Mouse (Mus musculus): ENCODE measurements around the gene Sf3a3. TPM values are rescaled to one million over a fixed set of nuclear protein-coding genes. Genes with fewer than 3 reads are reported as not detected.
"Not testable (repeated sequence)": the region's sequence is repeated elsewhere in the genome, so short reads cannot be mapped to it uniquely, and the experiment has no call there.

Gene Sf3a3
- total RNA-seq, 4 experiments from 2014 or later, result 15.5 to 17.3 (median 16.5) TPM

DNA sequence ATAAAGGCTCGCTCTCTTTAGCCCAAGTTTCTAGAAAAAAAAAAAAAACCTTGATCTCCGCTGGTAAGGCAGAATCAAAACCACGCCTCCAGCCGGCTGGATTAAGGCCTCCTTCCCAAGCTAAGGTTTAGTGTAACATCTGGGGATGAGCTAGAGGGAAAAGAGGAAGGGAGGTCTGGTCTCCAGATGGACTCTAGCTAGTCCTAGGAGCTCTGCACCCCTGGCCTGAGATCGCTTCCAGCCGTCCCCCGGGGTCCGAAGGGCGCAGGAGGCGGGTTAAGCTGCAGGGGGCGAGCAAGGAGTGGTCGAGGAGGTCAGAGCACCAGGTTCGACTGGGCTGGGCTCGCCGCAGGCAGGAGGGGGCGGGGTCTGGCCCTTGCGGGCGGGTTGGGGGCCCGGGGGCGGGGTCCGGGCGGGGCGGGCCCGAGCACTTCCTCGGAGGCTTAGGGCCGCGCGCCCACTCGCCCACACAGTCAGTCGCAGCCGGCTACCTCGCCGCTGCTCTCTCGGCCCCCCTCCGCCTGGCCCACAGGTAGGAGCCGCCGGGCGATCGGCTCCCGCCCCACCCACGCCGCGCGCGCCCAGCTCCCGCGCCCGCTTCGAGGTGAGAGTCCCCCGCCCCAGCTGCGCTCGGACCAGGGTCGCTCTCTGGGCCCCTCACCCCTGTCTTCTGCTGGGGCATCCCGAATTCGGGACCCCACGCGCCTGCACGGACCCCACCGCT lies 14.2 kb upstream of the Sf3a3 start, which contains the start of gene Fhl3:
TSS of gene Fhl3 (plus strand) at position 454 of the 724 bp plus-strand sequence.
- peak; percentile 50 for DNase-seq (ENCODE audit: low spot score)

DNA sequence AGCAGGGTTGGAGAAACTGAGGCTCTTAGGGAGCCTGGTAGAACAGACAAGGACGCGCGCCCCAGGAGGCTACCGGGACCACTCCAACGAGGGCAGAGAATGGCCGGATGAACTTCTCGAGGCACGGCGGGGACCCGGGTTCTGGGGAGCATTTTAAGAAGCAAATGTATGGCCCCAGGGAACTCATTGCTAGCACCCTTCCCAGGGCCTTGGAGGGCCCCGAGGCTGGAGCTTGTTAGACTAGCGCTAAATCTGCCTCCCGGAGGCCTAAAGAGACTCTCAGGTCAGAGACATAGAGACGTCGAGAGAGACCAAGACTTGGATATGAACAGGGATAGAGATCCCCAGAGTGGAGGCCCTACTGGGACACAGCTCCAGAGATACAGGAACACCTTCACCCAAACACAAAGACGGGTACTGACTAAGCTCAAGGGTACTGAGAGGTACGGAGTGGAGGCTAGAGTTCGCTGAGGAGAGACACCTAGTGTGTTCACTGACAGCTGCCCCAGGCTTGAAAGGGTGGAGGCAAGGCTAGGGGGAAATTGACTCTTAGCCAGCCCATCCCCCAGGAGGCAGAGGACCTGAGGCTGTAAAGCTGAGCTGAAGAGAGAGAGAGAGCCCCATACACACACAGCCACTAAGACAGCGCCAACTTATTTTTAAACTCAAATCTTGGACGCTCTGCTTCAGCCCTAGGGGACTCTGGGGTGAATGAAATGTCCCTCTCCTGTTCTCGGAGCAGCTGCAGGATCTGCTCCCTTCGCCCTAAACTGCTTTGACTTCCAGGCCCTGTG lies 13.3 kb upstream of the Sf3a3 start:
- peak; percentile 51 for DNase-seq (ENCODE audit: low spot score)

DNA sequence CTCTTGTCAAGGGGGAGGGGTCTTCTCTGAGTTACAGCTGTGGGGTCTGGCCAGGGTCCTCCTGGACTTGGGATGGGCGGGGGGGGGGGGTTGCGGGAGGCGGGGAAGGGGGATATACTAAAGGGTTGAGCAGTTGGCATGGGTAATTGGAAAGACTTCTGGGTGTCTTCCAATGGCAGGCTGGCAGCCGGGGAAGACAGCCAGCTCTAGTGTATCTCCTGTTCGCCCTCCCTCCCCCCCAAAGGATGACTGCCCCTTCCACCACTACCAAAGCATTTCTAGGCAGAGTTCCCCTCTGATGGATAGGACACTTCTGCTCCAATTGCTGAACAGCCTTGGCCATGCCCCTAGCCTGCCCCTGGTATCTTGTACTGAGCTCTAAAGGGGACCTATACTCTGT lies 12.7 kb upstream of the Sf3a3 start:
- DNase-seq (ENCODE audit: low spot score), result no peak

DNA sequence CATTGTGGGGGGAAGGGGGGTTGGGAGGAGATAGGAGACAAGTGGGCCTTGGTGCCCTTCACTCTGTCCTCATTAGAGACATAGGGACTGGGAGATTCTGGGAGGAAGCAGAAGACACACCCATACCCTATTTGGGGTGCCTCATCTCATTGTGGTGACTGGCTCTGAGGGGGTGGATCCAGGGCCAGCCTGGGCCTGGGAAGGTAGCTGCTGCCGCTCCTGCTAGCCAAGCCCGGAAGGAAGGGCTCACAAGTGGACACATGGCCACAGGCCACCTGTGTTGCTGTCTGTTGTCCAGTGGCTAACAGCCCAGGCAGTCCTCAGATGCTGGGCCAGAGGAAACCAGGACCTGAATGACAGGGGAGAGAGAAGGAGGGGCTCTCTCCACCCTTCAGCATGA lies 11.2 kb upstream of the Sf3a3 start:
- peak; percentile 42 for DNase-seq (ENCODE audit: low spot score)

DNA sequence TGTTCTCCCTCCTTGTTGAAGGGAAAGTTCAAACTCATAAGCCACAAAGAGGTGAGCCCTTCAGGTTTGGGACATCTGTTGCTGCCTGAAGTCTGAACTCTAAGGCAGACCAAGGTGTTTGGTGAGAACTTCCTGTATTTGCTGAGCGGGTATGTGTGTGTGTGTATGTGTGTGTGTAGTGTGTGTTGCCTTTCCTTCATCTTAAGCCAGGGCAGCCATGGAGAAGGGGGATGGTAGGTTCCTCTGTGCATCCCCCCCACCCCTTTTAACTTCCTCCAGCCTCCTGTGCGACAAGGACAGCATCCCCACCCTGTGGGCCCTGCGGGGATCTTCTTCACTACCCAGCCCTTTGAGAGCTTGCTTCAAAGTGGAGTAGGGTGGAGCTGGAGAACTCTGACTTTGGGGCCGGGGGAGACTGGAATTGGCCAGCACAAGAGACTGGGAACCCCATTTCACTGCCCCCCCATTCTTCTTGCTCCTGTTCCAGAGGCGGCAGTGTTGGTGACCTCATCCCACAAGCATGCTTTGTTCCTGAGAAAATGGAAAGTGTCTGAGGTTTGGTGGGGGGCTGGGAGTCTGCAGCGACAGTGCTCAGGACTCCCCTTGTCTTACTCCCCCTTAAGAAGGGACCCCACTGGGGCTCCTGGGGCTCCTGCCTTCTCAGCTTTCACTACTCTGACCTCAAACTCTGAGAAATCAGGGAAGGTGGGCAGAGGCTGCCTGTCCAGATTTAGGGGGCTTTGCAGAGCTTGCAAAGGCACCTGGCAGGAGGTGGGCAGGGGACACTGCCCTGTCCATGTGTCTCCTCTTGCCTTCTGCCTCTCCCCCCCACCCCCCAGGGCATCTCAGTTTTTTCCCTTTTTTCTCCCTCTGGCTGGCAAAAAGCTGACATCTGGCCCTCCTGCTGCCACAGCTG lies 10.4 kb upstream of the Sf3a3 start:
- no peak for DNase-seq (ENCODE audit: low spot score)

DNA sequence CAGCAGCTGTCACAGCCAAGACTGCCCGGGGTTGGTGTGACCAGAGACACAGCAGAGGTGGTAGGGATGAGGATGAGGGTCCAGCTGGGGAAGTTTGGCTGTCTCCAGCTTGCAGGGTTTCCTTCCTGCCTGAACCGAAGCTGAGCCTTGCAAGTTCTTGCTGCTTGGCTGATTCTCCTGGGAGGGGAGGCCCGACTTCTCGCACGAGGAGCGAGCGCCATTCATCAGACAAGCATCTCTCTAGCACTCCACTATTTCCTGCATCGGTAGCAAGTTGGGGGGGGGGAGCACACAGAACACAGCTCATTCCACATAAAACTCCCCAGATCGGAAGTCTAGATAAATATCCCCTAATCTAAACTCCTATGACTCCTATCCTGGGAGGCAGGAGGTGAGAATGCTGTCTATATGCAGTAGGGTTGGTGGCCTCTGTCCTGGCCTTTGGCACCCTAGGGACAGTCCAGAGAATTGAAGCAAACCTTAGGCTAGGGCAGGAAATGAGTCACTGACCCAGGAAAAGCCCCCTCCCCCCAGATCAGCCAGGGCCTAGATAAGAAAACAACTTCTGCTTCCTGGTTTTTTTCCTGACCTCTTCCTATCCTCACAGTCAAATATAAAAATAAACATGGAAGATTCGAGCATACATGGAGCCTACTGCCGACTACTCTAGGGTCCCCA lies 9.6 kb upstream of the Sf3a3 start:
- DNase-seq (ENCODE audit: low spot score), result peak; percentile 59

DNA sequence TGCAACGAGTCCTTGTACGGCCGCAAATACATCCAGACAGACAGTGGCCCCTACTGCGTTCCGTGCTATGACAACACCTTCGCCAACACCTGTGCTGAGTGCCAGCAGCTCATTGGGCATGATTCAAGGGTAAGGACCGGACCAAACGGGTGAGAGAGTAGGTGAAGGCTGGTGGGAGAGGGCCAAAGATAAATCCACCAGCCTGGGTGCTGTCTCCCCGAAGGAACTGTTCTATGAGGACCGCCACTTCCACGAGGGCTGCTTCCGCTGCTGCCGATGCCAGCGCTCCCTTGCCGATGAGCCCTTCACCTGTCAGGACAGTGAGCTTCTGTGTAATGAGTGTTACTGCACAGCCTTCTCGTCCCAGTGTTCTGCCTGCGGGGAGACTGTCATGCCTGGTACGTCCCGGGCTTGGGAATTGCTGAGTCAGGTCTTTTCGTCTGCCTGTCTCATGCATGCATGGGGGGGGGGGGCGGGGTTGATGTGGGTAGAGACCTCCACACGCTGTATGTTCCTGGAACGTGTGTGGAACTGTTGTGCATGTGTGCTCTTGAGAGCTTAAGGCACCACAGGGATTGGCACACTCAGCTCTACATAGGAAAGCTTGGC lies 8.8 kb upstream of the Sf3a3 start:
- DNase-seq (ENCODE audit: low spot score), result no peak

DNA sequence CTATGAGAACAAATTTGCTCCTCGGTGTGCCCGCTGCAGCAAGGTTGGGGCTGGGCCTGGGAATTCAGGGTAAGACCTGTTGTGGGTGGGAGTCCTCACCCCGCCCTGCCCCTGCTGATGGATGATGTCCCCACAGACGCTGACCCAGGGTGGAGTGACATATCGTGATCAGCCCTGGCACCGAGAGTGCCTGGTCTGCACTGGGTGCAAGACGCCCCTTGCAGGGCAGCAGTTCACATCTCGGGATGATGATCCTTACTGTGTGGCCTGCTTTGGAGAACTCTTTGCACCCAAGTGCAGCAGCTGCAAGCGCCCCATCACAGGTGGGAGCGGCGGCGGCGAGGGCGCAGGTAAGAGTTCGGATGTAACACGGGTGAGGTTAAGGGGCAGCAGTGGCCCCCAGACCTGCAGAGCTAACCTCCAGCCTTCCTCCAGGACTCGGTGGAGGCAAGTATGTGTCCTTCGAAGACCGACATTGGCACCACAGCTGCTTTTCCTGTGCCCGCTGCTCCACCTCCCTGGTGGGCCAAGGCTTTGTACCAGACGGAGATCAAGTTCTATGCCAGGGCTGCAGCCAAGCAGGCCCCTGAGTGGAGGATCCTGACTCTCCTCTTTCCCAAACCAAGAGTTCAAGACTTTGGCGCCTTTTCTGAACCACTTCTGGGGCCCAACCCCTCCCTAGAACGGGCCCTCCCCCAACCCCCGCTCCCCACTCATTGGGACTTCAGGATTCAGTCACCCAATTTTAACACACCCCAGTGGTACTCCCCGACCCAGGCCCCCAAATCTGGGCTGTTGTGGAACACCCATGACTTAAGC lies 7.0 kb upstream of the Sf3a3 start:
- not testable (repeated sequence) for DNase-seq (ENCODE audit: low spot score)

DNA sequence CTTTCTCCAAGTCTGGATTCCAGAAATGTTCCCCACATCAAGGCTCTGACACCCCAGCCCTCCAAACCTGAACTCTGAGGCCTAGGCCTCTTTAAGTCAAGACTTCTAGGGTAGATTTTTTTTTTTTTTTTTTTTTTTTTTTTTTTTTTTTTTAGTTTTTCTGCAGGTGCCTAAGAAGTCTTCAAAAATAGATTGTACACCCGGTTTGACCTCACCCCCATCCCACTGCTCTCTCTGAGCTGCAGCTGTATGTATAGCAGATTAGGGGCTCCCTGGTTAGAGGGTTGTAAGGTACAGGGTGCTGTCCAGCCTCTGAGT lies 6.4 kb upstream of the Sf3a3 start:
- DNase-seq (ENCODE audit: low spot score), result not testable (repeated sequence)

DNA sequence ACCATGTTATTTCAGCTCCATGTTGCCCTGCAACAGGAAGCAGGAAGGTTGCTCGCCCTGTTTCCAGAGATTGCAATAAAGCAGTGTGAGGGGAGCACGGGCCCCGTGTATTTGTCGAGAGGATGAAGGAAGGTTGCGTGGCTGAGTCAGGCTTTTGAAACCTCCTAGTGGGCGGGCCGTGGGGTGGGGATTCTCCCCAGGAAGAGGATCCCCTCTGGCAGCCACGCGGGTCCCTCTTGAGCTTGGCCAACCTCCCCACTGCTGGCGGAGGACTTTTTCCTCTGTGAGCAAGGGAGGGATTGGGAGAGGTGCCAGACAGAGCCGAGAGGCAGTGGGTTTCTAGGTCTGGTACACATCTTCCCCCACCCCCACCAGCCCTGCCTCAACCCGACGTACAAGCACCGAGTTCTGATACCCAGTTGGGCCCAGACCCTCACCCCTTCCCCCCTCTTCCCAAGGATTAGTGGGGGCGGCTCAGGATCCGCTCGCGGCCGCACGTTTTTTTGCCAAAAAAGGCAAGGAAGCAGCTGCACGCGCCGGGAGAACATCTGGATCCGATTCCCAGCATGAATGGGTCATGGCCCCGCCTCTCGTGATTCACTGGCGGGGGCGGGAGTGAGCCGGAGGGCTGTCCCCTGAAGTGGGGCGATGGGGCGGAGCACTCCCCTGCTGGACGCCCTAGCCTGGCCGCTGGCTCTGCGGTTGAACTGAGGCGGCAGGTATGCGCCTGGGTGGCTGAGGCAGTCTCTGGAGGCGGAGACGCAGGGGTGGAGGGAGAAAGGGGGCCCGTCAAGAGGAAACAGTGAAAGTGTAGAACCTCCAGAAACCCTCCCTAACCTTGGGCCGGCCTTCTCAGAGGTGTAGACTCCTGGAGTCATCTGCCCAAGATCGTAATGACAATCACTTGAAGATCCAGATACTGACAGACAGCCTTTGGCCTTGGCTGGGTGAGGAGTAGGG lies 5.8 kb upstream of the Sf3a3 start:
- peak; percentile 93 for DNase-seq (ENCODE audit: low spot score)

DNA sequence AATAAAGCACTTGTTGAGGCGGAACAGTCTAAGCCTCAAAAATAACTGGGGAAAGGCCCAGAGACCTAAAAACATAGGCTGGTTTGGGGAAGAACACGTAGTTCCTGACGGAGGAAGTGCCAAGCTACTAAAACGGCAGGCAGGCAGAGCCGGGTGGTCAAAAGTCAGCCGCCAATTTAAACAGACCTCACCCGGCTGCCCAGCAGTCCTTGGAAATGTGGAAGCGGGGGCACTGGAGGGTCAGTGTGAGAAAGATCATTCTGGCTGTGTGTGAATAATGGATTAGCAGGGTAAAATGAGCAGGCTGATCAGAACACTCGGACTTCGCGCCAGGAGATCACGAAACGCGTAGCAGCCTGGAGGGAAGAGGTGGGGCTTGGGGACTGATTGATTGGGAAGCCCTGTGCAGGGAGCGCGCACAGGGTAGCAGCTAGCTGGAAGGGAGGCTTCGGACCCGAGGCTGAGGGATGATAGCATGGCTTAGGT lies 4.6 kb upstream of the Sf3a3 start:
- DNase-seq (ENCODE audit: low spot score), result peak; percentile 67

DNA sequence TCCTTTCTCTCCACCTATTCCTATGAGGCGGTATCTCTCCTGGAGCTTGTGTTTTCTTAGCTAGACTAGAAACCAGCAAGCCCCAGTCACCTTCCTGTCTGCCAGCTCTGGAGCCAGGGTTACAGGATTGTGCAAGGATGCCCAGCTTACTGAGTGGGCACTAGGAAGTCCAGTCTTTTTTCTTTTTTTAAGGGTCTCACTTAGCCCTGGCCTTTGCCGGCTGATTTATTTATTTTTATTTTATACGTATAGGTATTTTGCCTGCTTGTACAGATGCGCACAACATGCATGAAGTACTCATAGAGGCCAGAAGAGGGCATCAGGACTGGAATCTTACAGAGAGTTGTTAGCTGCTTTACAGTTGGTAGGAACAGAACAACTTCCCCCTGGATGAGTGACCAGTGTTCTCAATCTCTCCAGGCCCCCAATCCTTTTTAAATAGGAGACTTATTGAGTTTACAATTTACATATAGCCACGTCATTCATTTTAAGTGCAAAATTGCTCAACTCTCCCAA lies 3.7 kb upstream of the Sf3a3 start:
- peak; percentile 62 for DNase-seq (ENCODE audit: low spot score)

DNA sequence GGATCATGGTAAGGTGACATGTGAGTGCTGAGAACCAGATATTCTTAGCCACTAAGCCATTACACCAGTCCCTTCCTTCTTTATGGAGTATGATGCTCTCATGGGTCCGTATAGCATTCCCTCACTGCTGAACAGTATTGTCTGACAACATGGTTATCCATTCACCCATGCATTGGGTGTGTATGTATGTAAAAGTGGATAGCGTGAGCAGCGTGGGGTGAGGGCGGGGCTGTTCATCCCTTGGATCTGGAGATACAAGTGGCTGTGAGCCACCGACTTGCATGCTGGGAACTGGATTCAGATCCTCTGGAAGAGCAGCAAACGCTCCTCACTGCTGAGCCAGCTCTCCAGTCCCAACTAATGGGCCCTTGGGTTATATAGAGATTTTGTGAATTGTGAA lies 2.0 kb upstream of the Sf3a3 start:
- no peak for DNase-seq (ENCODE audit: low spot score)

DNA sequence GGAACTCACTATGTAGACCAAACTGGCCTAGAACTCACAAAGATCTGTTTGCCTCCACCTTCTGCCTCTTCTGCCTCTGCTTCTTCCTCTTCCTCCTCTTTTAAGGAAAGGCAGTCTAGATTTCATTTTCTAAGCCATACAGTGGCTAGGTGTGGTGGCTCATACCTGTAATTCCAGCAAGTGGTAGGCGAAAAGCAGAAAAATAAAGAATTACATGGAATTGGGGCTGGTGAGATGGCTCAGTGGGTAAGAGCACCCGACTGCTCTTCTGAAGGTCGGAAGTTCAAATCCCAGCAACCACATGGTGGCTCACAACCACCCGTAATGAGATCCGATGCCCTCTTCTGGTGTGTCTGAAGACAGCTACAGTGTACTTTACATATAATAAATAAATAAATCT lies 726 bp upstream of the Sf3a3 start:
- DNase-seq (ENCODE audit: low spot score), result not testable (repeated sequence)

DNA sequence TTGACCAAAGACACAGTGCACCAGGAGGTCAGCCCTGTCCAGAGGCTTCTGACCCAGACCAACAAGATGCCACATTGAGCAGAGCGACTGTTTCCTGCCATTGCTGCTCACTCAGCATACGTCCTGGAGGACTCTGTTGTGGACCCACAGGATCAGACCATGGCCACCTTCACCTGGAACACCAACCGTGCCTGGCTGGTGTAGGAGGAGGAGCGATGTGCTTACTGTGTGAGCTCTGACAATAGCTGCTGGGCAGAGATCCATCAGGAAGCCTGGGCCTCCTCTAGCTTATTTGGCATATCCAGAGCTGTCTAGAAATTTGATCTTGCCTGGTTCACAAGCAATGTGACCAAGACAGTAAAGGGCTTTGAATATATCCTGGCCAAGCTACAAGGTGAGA lies 4.5 kb downstream of the Sf3a3 start:
- no peak for DNase-seq (ENCODE audit: low spot score)

DNA sequence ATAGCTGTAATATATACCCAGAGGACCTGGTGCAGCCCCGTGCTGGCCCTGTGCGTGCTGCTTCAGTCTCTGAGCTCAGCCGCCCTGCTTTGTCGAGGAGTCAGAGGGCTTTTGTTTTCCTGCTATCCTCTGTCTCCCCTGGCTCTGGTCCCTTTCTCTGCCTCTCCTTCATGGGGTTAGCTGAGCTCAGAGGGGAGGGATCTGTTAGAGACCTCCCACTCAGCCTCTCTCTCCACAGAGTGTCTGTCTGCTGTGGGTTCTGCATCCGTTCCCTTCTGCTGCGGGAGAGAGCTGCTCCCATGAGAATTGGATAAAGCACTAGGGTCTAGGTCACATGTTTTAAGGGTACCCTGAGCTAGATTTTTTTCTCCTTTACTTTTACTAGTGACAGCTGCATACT lies 11.5 kb downstream of the Sf3a3 start:
- DNase-seq (ENCODE audit: low spot score), result no peak

DNA sequence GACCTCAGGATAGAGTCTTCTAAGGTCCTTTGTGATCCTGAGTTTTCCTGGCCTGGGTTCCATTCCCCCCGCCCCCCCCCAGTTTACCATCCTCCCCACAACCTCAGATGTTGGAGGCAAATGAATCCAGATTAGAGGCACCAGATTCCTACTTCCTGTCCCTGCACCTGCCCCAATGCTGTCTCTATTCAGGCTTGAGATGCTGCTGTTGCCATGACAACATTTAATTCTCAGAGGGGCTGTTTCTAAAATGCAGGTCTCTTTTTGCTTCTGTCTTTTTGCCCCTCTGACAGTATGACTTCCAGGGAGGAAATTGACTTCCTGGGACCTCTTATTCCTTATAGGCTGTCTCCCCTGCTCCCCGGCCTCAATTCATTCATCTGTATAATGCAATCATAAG lies 22.4 kb downstream of the Sf3a3 start:
- no peak for DNase-seq (ENCODE audit: low spot score)

DNA sequence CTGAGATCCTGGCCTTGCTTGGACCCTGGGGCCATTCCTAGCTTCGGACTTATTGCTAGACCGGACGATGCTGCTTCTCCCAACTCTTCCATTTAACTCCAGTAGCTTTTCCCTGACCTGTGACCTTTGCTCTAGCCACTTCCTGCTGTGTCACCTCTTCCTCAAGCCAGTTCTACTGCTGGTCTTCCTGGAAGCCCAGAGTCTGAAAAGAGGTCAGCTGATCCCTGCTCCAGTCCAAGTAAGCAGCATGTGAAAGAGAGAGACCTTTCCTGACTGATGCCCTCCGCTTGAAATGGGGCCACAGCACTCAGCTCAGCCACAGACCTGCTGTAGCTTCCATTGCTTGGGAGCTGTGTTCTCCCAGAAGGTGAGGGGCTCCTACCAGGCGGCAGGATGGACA lies 22.9 kb downstream of the Sf3a3 start:
- DNase-seq (ENCODE audit: low spot score), result no peak

DNA sequence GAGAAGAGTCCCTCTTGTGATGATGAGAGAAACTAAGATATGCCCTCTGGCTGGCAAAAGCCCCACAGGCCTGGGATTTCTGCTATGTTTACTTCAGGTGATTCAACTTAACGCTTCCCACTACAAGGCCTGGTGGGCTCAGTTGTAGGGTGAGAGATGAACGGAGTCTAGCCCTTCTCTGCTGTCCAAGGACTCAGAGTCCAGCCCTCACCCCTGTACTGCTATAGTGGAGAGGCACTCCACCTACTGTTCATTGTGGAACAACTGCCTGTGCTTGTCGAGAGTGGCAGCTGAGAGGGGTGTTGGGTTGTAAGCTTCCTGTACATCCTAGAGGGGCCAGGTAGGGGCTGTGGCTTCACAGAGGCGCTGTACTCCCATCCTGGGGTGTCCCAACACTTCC lies 23.4 kb downstream of the Sf3a3 start:
- no peak for DNase-seq (ENCODE audit: low spot score)
